Mouse (Mus musculus): ENCODE data around the gene Naa30.

DNA sequence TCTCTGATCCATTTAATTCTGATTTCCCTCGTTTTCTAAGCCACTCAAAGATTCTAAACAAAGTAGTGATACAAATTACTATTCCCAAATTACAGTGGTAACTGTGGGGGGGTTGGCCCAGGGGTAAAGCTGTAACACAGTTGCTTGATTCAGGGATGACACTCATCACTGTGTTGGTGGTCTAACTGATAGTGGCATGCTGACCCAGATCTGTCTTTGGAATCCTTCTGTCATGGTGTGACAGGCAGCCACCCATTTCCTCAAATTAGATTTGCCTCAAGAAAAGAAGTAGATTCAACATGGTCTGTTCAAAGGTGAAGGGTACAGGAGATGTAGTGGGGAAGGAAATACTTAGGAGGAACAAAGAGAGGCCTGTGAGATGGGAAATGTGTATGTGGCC lies 33.9 kb upstream of the Naa30 start:
- TF ChIP-seq POLR2A (IDR thresholded peaks at IDR 0.05; ENCODE audit: low read depth, low read length) = no peak
- no peak for TF ChIP-seq CTCF (IDR thresholded peaks at IDR 0.05; ENCODE audit: extremely low read depth, insufficient read depth, insufficient read length, insufficient replicate concordance)

All from spleen, adult 2 months (tissue).